Mouse (Mus musculus): ENCODE results near the gene Kif2a.

Gene Kif2a

GRCm38 (mm10) chr13:107021461-107022265 is at the start of gene Kif2a:
TSS of gene Kif2a (minus strand) at chr13:107022126.
- peak; percentile 65 for DNase-seq (ENCODE audit: low read depth, low spot score)

- no peak for DNase-seq (ENCODE audit: low read depth, low spot score)
Measured at GRCm38 (mm10) chr13:107069061-107069460, 47.1 kb upstream of the Kif2a start.

GRCm38 (mm10) chr13:107065098-107065855 is 43.4 kb upstream of the Kif2a start:
- peak; percentile 26 for DNase-seq (ENCODE audit: low read depth, low spot score)

- DNase-seq (ENCODE audit: low read depth, low spot score) = no peak
Measured at GRCm38 (mm10) chr13:107064263-107064662, 42.3 kb upstream of the Kif2a start.

GRCm38 (mm10) chr13:107063115-107063807 is 41.3 kb upstream of the Kif2a start:
- no peak for DNase-seq (ENCODE audit: low read depth, low spot score)

- no peak for DNase-seq (ENCODE audit: low read depth, low spot score)
Measured at GRCm38 (mm10) chr13:107060098-107060497, 38.2 kb upstream of the Kif2a start.

DNA sequence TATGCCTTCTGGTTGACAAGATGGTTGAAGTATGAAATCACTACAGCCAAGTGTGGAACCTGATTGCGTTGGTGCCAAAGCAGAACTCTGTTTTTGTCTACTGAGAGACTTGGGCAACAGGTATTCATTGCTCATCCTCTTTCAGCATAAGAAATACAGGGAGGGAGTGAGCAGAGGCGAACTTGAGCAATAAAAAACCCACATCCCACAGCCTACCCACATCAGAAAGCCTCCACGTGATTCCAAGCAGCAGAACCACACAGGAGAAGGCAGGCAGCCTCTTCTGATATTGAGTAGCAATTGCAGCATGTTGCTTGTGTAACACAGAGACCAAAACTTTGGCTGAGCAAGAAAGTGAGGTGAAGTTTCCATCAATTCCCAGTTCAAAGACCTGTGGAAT is 37.5 kb upstream of the Kif2a start:
- peak; percentile 59 for DNase-seq (ENCODE audit: low read depth, low spot score)

DNA sequence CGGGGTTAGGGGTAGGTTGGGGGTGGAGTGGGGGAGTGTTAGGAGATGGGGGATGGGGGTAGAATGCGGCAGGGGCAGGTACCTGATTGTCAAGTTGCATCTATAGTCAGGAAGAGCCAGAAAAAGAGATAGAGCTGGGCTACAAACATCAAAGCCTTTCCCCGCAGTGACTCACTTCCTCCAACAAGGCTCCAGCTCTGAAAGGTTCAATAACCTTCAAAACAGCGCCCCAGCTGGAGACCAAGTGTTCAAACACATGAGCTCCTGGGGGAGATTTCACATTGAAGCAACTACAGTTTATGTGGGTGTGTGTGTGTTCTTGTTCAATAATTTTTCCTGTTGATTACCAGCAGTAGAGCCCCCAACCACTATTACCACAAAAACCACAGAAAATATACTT is 34.4 kb upstream of the Kif2a start:
- DNase-seq (ENCODE audit: low read depth, low spot score) = peak; percentile 61

DNA sequence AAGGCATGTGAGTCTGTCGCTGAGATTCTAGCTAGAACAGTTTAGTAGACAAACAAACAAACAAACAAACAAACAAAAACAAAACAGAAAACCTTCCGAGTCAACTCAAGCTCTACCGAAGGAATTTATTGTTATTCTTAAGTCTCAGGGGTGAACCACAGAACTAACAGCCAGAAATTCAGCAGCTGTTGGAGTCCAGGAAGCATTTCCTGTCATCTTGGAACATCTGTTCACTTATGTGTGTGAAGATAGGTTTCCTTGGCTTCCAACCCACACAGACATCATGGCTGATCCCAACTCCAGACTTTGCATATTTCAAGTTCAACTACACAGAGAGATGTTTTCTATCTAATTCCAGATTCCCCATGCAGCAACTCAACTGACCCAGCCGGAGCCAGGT is 32.6 kb upstream of the Kif2a start:
- DNase-seq (ENCODE audit: low read depth, low spot score) = peak; percentile 22

- DNase-seq (ENCODE audit: low read depth, low spot score) = peak; percentile 43
Measured at GRCm38 (mm10) chr13:107051342-107051741, 29.4 kb upstream of the Kif2a start.

- no peak for DNase-seq (ENCODE audit: low read depth, low spot score)
Measured at GRCm38 (mm10) chr13:107044229-107044628, 22.3 kb upstream of the Kif2a start.

DNA sequence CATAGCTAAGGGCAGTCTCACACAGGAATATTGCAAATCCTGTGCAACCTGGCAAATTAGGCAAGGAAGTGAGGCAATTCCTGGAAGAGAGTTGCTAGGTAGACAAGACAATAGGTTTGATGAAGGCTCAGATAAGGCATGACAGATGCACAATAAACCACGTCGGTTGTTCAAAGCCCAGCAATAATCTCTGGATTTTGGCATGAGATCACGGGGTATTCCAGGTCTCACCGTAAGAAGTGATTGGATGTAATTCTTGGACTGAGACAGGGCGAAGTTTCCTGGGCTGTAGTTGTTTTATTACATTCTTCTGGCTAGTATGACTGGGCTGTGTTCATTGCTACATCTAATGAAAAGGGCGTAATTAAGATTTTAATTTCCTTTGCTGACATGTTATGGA is 20.6 kb upstream of the Kif2a start:
- no peak for DNase-seq (ENCODE audit: low read depth, low spot score)

- DNase-seq (ENCODE audit: low read depth, low spot score) = no peak
Measured at GRCm38 (mm10) chr13:107039493-107039892, 17.6 kb upstream of the Kif2a start.

DNA sequence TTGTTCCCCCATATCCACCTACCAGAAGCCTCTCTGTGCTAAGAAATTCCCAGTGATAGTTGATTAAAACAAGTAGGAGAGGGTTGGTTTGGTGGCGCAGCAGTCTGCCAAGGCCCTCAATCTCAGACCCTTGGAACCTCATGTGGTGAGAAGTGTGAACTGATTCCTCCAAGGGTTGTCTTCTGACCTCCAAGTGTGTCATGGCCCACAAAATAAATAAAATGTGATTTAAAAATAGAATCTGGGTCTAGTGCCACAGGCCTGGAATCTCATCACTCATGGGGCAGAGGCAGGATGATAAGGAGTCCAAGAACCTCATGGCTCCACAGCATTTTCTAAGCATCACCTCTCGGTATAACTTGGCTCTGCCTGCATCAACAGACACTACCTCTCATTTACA is 16.4 kb upstream of the Kif2a start:
- no peak for DNase-seq (ENCODE audit: low read depth, low spot score)

GRCm38 (mm10) chr13:107035511-107036113 is 13.7 kb upstream of the Kif2a start:
- no peak for DNase-seq (ENCODE audit: low read depth, low spot score)

- no peak for DNase-seq (ENCODE audit: low read depth, low spot score)
Measured at GRCm38 (mm10) chr13:107035078-107035477, 13.2 kb upstream of the Kif2a start.

- DNase-seq (ENCODE audit: low read depth, low spot score) = no peak
Measured at GRCm38 (mm10) chr13:107034028-107034920, 12.3 kb upstream of the Kif2a start.

GRCm38 (mm10) chr13:107031228-107031627 is 9.3 kb upstream of the Kif2a start:
- DNase-seq (ENCODE audit: low read depth, low spot score) = no peak

DNA sequence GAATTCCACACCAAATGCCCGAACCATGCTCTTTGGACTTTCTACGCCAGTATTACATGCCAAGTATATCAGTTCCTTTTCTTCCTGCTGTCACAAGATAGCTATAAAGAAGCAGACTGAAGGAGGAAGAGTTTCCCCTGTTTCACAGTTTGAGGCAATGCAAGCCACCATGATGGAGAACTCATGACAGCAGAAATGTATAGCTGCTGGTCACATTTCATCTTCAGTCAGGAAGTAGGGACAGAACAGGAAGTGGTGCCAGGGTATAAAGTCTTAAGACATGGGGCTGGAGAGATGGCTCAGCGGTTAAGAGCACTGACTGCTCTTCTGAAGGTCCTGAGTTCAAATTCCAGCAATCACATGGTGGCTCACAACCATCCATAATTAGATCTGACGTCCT is 5.3 kb upstream of the Kif2a start:
- DNase-seq (ENCODE audit: low read depth, low spot score) = no peak

DNA sequence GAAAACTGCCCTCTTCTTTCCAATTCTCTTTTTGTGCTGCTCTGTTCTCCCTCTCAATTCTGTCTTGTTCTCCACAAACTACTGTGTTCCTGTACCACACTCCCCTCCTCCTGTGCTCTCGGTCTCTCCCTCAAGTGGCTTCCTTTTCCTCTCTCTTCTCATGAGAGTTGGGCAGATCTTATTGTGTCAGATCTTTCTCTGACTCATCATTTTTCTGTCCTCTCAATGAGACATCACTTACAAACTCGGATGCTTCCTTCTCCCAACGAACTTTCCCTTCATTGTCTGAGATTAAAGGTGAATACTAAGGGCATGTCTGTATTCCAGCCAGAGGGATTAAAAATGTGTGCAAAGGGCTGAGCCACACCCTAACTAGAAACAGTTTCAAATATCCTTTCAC is 3.7 kb upstream of the Kif2a start:
- DNase-seq (ENCODE audit: low read depth, low spot score) = no peak

All from brain, adult 2 months (tissue).